Mouse (Mus musculus): ENCODE data around the gene Eif4g1.

The Eif4g1 gene

GRCm38 (mm10) chr16:20706407-20707055 lies 38.4 kb downstream of the Eif4g1 start:
- no peak for DNase-seq (ENCODE audit: low spot score)

GRCm38 (mm10) chr16:20708220-20708938 lies 40.3 kb downstream of the Eif4g1 start:
- DNase-seq (ENCODE audit: low spot score): no peak

- peak; percentile 81 for DNase-seq (ENCODE audit: low spot score)
These were observed 41.0 kb downstream of the Eif4g1 start for GRCm38 (mm10) chr16:20708939-20709734.

DNA sequence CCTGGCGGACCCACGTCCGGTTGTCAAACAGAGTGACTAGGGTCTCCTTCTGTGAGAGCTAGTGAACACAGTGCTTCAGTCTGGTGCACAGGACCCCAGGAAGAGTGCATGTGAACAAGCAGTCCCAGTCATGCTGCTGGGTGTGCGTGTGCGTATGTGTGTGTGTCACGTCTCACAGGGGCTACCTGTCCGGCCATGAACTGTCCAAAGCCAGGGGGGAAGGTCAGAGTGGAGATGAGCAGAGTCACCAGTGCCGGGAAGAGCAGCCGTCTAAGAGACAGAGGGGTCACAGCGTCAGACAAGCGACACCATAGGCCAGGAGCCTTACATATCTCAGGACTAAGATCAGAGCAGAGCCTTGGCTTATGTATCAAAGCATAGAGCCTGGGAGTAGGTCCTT lies 42.3 kb downstream of the Eif4g1 start:
- DNase-seq (ENCODE audit: low spot score): no peak

GRCm38 (mm10) chr16:20710810-20711209 lies 42.7 kb downstream of the Eif4g1 start:
- no peak for DNase-seq (ENCODE audit: low spot score)

GRCm38 (mm10) chr16:20712190-20712589 lies 44.1 kb downstream of the Eif4g1 start:
- DNase-seq (ENCODE audit: low spot score): no peak

DNA sequence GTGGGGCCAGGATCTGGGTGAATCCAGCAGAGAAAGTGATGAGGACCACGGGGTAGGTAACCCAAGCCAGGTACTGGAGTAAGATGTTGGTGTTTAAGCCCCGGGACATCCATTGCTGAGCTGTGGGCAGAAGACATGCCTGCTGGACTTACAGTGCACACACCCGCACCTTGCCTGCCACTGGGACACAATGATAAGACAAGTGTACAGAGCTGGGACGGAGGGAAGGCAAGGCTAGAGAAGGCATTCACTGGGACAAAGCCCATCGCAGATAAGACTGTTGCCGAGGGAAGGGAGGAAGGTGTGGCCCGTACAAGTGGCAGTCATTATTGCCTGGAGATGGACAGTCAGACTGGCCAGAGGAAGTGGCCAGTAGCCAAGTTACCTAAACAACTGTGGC lies 44.8 kb downstream of the Eif4g1 start:
- DNase-seq (ENCODE audit: low spot score): no peak

DNA sequence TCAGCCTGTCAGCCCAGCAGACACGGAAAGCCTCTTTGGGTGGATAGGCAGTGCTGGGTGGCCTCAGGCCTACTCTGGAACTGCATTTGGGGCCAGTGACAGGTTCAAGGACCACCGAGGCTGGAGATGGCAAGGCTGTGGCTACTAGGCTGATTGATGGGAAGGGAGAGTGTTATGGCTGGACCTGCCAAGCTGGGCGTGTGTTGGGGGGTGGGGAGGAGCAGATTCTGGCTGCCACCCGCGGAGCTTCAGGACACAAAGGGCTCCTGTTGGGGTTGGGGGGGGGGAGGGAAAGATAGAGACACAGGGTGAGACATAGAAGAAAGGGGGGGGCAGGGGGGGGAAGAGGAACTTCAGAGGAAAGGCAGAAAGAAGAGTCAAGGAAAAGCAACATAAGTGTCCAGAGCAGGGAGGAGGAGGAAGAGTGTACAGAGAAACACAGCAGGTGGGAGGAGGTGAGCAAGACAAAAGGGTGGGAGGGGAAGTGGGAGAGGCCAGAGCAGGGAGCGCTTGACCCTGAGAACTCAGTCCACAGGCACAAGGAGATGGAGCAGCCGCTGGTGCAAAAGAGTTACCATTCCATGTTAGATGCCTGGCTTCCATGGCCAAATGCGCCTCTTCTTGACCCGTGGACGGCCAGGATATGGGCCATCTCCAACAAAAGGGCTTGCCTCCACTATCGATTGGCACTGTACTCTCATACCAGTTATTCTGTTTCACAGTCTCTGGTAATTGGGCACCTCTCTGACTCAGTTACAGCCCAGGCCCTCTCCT lies 46.4 kb downstream of the Eif4g1 start:
- DNase-seq (ENCODE audit: low spot score): no peak

DNA sequence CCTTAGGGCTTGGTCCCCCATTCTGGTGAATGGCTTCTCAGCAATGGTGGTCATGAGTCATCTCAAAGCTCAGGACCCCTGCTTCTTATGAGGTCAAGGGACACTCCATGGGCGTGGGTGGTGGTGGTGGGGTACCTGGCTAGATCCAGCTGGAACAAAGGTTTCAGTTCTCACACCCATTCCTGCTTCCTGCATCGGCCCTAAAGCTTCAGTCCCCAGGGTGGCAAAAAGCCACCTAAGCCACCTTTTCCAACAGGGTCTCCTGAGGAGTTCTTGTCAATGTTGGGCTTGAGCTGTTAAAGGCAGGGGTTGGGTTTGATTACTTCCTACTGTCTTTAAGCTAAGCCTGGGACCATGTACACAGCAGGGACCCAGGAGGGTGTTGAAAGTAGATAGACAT lies 47.0 kb downstream of the Eif4g1 start:
- no peak for DNase-seq (ENCODE audit: low spot score)

DNA sequence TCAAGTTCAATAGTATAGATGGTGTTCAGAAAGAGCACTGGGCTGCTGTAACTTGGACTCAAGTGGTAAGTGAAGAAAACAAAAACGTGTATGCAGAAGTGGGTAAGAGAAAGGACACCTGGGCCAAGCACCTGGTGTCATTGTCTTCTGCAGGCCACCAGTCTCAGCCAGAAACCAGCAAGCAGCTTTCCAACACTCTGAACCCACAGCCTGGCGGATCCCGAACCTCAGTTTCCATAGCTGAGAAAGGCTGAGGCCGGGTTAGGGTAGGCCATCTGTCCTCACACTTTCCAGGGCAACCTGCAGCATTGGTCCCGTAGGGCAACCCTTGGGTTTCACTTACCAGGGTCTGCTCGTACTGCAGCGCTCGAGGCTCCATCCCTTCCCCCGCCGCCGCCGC lies 47.5 kb downstream of the Eif4g1 start:
- DNase-seq (ENCODE audit: low spot score): no peak

DNA sequence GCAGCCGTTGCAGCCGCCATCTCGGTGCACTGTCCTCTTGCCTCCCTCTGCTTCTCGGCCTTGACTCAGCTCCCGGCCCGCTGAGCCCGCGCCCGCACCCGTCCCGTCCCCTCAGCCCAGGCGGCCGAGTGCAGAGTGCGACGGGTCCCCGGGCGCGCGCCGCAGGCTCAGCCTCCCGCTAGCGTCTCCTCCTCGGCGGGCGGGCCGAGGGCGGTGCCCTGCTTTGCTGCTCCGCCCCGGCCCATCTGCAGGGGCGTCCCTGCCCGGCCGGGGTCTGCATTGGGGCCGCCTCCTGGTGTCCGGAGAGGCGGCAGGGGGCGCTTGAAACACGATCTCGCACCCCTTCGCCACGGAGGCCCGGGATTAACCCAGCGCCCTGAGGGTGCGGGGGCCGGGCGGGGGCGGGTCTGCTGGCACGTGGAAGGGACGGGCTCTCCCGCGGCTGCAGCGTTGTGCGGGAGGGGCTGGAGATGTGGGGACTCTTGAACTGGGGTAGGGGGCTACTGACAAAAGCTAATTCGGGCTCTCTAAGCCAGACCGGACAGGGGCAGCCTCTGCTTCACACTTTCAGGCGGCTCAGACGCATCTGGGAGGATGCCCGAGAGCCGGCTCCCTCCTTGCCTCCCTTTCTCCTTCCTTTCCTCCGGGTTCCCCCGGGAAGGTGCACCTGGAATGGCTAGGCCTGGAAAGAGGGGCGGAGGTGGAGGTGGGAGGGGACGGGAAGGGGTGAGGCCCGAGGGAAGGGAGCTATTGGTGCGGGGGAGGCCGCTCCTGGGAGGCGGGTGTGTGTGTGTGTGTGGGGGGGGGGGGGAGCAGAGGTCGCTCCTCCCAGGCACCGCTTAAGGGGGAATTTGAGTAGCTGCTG lies 48.1 kb downstream of the Eif4g1 start:
- DNase-seq (ENCODE audit: low spot score): peak; percentile 91

DNA sequence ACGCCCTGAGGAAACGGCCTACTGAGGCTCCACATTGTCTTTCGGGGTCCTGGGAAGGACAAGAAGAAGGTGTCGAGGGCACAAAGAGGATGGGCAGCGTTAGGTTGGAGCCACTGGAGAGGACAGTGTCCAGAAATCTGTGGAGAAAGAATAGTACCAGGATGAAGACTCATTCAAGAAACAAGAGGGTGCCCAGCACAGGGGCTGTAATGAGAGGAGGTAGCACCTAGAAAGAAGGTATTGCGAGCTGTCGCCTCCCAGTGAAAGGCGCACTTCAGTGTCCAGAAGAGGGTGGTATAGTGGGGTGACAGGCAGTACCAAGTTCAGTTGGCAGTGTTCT lies 48.7 kb downstream of the Eif4g1 start:
- no peak for DNase-seq (ENCODE audit: low spot score)

DNA sequence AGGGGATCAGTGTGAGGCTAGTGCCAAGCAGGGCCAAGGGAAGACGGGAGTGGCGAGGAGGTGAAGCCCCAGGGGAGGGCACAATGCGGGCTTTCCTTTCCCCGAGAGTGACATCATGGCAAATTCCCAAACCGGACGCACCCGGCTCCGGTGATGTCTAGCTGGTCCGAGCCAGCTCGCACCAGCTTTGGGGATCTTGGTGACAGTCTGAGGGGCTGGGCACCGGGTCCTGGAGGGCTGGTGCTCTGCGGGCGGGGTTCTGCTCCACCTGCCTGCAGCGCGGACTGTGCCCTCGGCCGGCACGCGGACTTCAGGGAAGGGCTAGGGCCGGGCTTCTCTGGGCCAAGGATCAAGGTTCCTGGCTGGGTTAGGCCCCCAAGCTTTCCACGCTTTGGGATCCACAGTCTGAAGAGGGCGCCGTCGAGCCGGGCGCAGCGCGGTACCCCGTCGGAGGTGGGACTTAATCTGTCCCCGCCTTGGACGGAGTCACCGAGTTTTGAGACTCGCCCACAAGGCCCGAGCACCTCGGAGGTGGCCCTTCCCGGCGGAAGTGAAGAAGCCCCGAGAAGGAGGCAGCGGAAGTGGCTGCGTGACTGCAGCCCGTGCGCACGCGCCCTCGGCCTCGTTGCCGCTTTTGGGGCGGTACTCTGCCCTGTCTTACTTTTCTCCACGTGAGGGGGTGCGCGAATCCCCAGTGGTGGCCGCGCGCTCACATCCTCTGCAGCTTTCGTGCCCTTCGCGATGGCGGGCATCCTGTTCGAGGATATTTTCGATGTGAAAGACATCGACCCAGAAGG lies 49.3 kb downstream of the Eif4g1 start, which contains the start of the genes Polr2h and Clcn2:
Polr2h (plus strand) TSS at position 485 of the 797 bp plus-strand sequence.
Clcn2 (minus strand) TSS at position 566 of the 797 bp plus-strand sequence.
- DNase-seq (ENCODE audit: low spot score): peak; percentile 97

- peak; percentile 39 for DNase-seq (ENCODE audit: low spot score)
These were observed 50.0 kb downstream of the Eif4g1 start for GRCm38 (mm10) chr16:20717978-20718670.

- no peak for DNase-seq (ENCODE audit: low spot score)
These were observed 53.7 kb downstream of the Eif4g1 start for GRCm38 (mm10) chr16:20721808-20722207.

DNA sequence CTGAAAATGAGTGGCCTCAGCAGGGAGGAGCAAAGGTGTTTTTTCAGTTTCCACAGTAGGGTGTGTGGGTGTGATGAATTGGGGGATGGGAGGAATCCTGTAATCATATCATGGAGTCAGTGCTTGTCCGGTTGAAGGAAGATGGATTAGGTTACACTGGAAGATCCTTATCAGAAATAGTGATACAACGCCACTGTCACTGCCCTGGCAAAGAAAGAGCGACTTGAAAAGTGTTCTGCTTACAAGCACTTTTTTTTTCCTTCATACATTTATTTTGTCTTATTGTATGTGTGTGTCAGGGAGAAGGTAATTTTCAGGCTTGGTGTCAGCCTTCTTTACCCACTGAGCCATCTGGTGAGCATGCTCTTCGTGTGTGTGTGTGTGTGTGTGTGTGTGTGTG lies 54.6 kb downstream of the Eif4g1 start:
- DNase-seq (ENCODE audit: low spot score): no peak

DNA sequence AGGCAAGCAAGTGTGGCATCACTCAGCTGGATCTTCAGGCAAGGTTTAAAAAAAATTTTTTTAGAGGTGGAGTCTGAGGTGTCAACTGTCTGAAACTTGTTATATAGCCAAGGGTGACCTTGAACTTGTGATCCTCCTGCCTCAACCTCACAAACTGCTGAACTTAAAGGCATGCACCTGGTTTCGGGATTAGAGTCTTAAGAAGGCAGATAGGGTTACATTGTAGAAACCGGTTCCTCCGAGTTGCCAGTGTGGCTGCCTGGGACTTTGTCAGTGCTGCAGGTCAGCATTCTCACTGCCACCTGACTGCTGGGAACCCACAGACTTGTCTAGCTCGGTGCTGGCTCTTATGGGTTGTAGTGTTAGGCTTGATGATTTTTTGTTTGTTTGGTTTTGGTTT lies 55.1 kb downstream of the Eif4g1 start:
- DNase-seq (ENCODE audit: low spot score): no peak

DNA sequence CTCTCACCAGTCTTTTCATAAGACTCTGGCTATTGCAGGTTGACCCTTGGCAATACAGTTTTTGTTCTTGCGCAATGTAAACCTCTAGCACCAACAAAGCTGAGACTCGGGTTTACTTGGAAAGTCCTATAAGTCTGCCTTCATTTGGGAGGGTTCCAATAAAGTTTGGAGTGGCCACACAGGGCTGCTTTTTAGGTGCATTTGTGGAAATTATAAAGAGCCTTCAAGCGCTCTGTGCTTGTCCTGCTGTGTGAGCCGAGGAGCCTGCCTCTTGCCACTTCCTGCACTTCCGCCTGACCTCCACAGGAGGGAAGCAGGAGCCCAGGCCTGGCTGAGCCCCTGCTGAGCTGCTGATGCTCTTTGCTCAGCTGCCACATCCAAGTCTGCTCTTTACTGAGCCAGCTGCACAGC lies 56.2 kb downstream of the Eif4g1 start:
- peak; percentile 71 for DNase-seq (ENCODE audit: low spot score)

GRCm38 (mm10) chr16:20725321-20725720 lies 57.2 kb downstream of the Eif4g1 start:
- DNase-seq (ENCODE audit: low spot score): no peak

DNA sequence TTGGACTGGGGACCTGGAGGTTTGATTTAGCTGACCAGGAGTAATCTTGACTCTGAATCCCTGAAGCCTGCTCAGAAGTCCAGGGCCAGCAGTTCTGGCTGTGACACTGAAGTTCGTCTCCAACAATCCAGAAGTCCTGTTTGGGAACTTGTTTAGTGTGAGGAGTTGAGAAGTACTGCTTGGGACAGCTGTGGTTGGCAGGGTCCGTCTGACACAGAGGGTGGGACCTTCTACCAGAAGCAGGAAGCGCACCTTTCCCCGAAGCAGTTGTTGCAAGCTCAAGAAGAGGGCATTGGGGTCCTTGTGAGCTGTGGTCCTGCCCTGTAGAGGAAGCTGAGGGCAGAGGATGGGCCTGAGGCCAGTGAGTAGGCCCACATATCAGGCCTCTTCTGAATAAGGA lies 57.6 kb downstream of the Eif4g1 start:
- DNase-seq (ENCODE audit: low spot score): no peak
